Mouse (Mus musculus) inflammation-experienced regulatory T-cells, adult 6 months (primary cell): ENCODE data around the gene Zfp385a. TPM values are rescaled to one million over a fixed set of nuclear protein-coding genes. Genes with fewer than 3 reads are reported as not detected.

Source experiments
- ATAC-seq: one replicate; pipeline ENCODE4 v1.8.0; 2017
- polyA plus RNA-seq, 3 experiments: library from polyadenylated mRNA; unstranded; fragments of 100-300 nt; shearing (Covaris generic); gene quantifications; one replicate each; pipeline ENCODE4 v1.2.1; 2017

Zfp385a gene
- polyA plus RNA-seq, 3 experiments from 2014 or later, result not detected

GRCm38 (mm10) chr15:103362950-103363349, 23.1 kb upstream of the Zfp385a start:
- no peak for ATAC-seq

- ATAC-seq, result no peak
Measured at GRCm38 (mm10) chr15:103362333-103362732, 22.4 kb upstream of the Zfp385a start.

GRCm38 (mm10) chr15:103361269-103361668, 21.4 kb upstream of the Zfp385a start:
- no peak for ATAC-seq

GRCm38 (mm10) chr15:103359869-103360602, 20.1 kb upstream of the Zfp385a start:
- no peak for ATAC-seq

- no peak for ATAC-seq
Measured at GRCm38 (mm10) chr15:103359122-103359510, 19.2 kb upstream of the Zfp385a start.

- no peak for ATAC-seq
Measured at GRCm38 (mm10) chr15:103358278-103359121, 18.6 kb upstream of the Zfp385a start.

GRCm38 (mm10) chr15:103357817-103358216, 17.9 kb upstream of the Zfp385a start:
- ATAC-seq, result no peak

GRCm38 (mm10) chr15:103356130-103356529, 16.2 kb upstream of the Zfp385a start:
- ATAC-seq, result no peak

- no peak for ATAC-seq
Measured at GRCm38 (mm10) chr15:103355420-103355819, 15.5 kb upstream of the Zfp385a start.

GRCm38 (mm10) chr15:103354690-103355089, 14.8 kb upstream of the Zfp385a start:
- no peak for ATAC-seq

- no peak for ATAC-seq
Measured at GRCm38 (mm10) chr15:103353511-103354256, 13.8 kb upstream of the Zfp385a start.

GRCm38 (mm10) chr15:103352856-103353255, 13.0 kb upstream of the Zfp385a start:
- no peak for ATAC-seq

- no peak for ATAC-seq
Measured at GRCm38 (mm10) chr15:103347275-103347684, 7.4 kb upstream of the Zfp385a start.

GRCm38 (mm10) chr15:103345789-103346188, 5.9 kb upstream of the Zfp385a start:
- ATAC-seq, result no peak

GRCm38 (mm10) chr15:103343556-103343955, 3.7 kb upstream of the Zfp385a start:
- no peak for ATAC-seq

- ATAC-seq, result no peak
Measured at GRCm38 (mm10) chr15:103343008-103343407, 3.1 kb upstream of the Zfp385a start.

GRCm38 (mm10) chr15:103342415-103342814, 2.5 kb upstream of the Zfp385a start:
- peak; percentile 45 for ATAC-seq

GRCm38 (mm10) chr15:103341547-103341946, 1.7 kb upstream of the Zfp385a start:
- ATAC-seq, result no peak

- ATAC-seq, result no peak
Measured at GRCm38 (mm10) chr15:103340786-103341185, 893 bp upstream of the Zfp385a start.

- ATAC-seq, result no peak
Measured at GRCm38 (mm10) chr15:103339166-103339960, 530 bp downstream of the Zfp385a start.

- ATAC-seq, result no peak
Measured at GRCm38 (mm10) chr15:103338829-103339165, 1.1 kb downstream of the Zfp385a start.

GRCm38 (mm10) chr15:103336996-103337667, 2.8 kb downstream of the Zfp385a start:
- no peak for ATAC-seq
